Mouse (Mus musculus) ES-E14 (cell line): ENCODE results near the gene Prph.

Experiments
- HCFC1 ChIP-seq: IDR thresholded peaks from 2 replicates; pipeline ENCODE4 v1.6.1; 2012; ENCODE audit warnings: low read length, inconsistent platforms, borderline replicate concordance; ENCODE audit not compliant: insufficient read depth
- MAFK ChIP-seq: IDR thresholded peaks from 2 replicates; pipeline ENCODE4 v1.6.1; 2014; ENCODE audit warnings: mild to moderate bottlenecking, low read depth, low read length, inconsistent platforms; ENCODE audit not compliant: insufficient read depth

GRCm38 (mm10) chr15:99017355-99017761, 37.6 kb upstream of the Prph start:
- TF ChIP-seq MAFK, result no peak
- TF ChIP-seq HCFC1, result no peak
